Mouse (Mus musculus): ENCODE data around the gene Mettl15.

Mettl15 gene

DNA sequence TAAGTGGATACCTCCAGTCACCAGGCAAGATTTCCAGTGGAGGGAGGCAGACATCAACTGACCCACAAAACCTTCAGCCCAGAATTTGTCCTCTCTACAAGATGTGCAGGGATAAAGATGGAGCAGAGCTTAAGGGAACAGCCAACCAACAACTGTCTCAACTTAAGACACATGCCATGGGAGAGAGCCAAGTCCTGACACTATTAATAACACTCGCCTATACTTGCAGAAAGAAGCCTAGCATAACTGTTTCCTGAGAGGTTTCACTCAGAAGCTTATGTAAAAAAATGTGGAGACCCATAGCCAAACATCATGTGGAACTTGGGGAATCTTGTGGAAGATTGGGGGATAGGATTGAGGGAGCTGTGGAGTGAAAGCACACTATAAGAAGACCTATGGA lies 124.4 kb downstream of the Mettl15 start:
- DNase-seq = no peak

DNA sequence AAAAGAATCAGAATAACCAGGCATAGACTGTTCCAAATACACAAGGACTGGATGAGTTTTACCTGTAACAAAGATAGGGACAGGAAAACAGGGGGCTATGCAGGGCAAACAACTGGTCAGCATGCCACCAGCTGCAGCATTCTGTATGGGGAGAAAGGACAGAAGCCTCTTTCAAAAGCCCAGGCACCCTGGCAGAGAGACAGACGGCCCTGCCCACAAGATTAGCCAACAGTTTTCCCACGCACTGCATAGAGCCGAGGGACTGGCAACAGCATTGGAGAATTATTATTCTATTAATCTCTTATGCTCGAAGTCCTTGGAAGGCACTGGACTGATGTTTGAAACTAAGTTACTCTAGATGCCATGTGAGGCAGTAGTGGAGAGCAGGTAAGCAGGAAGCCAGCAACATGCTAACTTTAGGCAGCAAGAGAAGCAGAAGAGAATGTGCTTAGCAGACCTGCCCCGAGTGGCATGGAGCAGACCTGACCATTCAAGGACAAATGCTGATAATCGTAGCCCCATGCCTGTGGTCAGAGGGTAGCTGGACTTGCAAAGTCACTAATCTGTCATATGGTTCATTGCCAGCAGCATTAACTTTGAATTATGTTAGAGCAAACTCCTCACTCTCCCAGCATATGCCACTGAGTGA lies 127.0 kb downstream of the Mettl15 start:
- peak in 1 of 2 experiments; percentile 16 for DNase-seq

DNA sequence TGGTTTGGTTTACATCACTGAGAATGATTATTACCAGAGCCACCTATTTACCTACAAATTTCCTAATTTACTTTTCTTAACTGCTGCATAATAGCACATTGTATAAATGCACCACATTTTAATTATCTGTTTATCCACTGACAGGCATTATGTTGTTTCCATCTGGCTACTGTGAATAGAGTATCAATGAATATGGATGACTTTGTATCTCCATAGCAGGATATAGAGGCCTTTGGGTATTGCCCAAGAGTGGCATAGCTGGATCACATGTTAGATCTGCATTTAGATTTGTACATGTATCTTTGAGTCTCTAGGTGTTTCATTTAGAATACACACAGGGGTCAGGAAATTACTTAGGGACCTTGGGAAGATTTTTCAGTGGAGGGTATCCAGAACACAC lies 133.3 kb downstream of the Mettl15 start:
- DNase-seq = no peak

DNA sequence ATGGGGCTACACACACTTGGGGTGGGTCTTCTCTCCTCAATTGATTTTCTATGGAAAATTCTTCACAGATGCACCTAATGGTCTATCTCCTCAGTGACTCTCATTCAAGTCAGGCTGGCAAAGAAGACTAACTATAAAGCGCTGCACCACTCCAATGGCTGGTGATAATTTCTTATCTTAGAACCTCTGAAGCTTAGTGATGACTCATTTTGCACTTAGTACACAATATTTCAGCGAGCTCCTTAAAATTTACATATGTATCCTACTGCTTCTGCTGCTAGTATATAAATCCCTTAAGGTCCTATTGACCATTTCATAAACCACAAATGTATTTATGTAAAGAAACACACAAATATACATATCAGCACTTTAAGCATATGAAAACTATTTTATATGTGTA lies 136.1 kb downstream of the Mettl15 start:
- no peak for DNase-seq

DNA sequence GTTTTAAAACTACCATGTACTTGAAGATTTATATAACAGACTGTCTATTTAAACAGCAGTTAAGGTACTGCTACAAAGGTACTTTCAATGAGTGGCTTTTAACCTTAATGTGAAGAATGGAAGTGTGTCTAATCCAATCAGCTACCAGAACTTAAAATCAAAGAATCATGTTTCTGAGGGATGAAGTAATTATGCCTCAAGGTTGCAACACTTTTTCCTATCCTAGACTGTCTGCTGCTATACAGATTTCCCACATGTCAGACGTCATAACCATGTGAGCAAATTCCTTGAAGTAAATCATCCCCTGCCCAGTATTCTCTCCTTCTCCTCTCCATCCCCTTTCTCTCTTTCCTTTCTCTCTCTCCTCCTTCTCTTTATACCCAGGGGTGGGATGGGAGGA lies 140.2 kb downstream of the Mettl15 start:
- DNase-seq = no peak

DNA sequence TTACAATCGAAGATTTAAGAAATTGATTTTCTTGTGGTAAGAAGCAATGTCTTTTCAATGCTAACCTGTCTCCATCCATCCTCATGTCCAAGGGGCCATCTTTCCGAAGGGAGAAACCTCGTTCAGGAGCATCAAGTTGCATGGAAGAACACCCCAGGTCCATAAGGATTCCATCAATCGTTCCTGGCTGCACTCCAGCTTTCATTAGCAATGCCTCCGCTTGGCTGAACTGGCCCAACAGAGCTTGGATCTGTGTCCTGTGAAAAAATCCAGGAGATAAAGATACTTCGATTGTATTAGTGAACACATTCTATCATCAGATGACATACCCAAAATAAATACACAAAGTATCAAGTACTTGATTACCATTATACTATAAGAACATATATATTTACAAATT lies 143.3 kb downstream of the Mettl15 start:
- DNase-seq = peak; percentile 73 to 81

- DNase-seq = no peak
Measured at GRCm38 (mm10) chr2:109130718-109131117, 149.8 kb downstream of the Mettl15 start.

GRCm38 (mm10) chr2:109129921-109130320 lies 150.6 kb downstream of the Mettl15 start:
- no peak for DNase-seq

GRCm38 (mm10) chr2:109105773-109106484 lies 174.6 kb downstream of the Mettl15 start:
- peak; percentile 2 to 4 for DNase-seq

DNA sequence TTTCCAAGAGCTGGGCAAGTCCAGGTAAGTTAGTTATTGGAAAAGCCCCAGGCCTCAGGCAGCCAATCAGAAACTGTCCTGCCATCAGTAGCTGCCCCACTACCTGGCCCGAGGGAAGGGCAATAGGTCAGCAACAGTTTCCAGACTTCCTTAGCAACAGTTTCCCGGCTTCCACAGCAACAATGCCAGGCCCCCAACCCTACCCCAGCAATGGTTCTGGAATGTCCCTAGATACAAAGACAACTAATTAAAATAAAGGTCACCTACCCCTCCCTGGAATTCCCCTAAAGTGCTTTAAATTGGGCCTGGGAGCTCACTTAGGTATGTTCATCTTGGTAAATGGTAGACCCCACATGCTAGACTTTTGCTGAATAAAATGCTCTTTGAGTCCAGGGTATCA lies 230.9 kb downstream of the Mettl15 start:
- no peak for DNase-seq
